Mouse (Mus musculus) right cerebral cortex, adult 18-20 months (tissue): ENCODE data around the gene Gm21992.
A peak's percentile ranks its signal among the peaks of the same experiment; 100 is the strongest.

Source experiments
- DNase-seq: peaks from one replicate; pipeline ENCODE4 v3.0.0; 2022; ENCODE audit warnings: mixed read lengths

Gene Gm21992

GRCm38 (mm10) chr19:4711098-4711600 is 100.3 kb downstream of the Gm21992 start, which contains the start of gene Sptbn2:
Gene Sptbn2 (plus strand): TSS chr19:4711167.
- DNase-seq = peak; percentile 92

- DNase-seq = no peak
Observed at GRCm38 (mm10) chr19:4708765-4709164, 102.6 kb downstream of the Gm21992 start.

GRCm38 (mm10) chr19:4701221-4701620 is 110.2 kb downstream of the Gm21992 start:
- peak; percentile 63 for DNase-seq

- no peak for DNase-seq
Observed at GRCm38 (mm10) chr19:4700656-4701055, 110.8 kb downstream of the Gm21992 start.

- no peak for DNase-seq
Observed at GRCm38 (mm10) chr19:4699821-4700220, 111.6 kb downstream of the Gm21992 start.

- peak; percentile 70 for DNase-seq
Observed at GRCm38 (mm10) chr19:4698856-4699255, 112.6 kb downstream of the Gm21992 start.

- peak; percentile 89 for DNase-seq
Observed at GRCm38 (mm10) chr19:4698205-4698677, 113.2 kb downstream of the Gm21992 start, which contains the start of gene Gm960. Gene Gm960 (minus strand): TSS chr19:4698668.

- no peak for DNase-seq
Observed at GRCm38 (mm10) chr19:4697721-4698120, 113.7 kb downstream of the Gm21992 start.

GRCm38 (mm10) chr19:4697121-4697520 is 114.3 kb downstream of the Gm21992 start:
- DNase-seq = peak; percentile 52

- DNase-seq = no peak
Observed at GRCm38 (mm10) chr19:4694346-4694745, 117.1 kb downstream of the Gm21992 start.
